ENCODE assay signal across 21 mouse cellular contexts in the genomic region with DNA sequence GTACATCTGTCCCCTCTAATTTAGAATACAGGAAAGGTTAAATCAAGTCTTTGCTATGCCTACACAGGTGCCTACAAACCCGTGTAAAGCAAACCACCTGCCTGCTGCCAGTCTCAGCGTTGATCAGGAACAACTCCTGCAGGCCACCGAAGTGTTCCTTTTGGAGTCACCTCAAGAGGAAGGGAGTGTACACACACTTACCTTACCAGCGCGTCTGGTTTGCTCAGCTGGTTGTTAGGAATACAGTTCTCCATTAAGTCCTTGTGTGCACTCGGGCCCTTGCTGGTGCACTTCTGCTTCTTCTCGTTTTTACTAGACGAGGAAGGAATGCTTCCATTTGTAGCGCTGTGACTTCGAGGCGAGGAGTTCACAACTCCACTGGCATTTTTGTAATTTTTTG. TPM values are rescaled to one million over a fixed set of nuclear protein-coding genes. Genes with fewer than 3 reads are reported as not detected.
DNase-seq lines count a peak whose midpoint lies in the region; ATAC-seq and TF ChIP-seq lines count a peak whose summit lies in the region.
"Had no signal": no experiment of that assay in that cellular context is flagged by ENCODE, and none has a peak within 500 bp of the region (broad histone marks: within the 10 kb centered on the region; RNA-seq: fewer than 3 reads in every experiment).

No protein-coding gene starts in this region.

- ATAC-seq in lung, embryonic 14.5 days (ENCODE audit: insufficient read depth), result no peak
- ATAC-seq: activated CD4-positive, CD25-positive, alpha-beta regulatory T cell, adult 4 months; forebrain, embryonic 13.5 days; forebrain, postnatal 0 days; Patski had no signal

- WGBS in lung, embryonic 14.5 days, result 62% methylated on average over 11 of the region's 11 CpGs

- DNase-seq in heart, adult 11 months, result peak; percentile 78
- no peak for DNase-seq in heart, postnatal 14 days
- DNase-seq in lung, embryonic 14.5 days, result peak; percentile 67
- peak; percentile 22 for DNase-seq in lung, postnatal 10 days
- peak; percentile 20 to 46 for DNase-seq in lung, postnatal 4 days
- no peak for DNase-seq in B cell, adult 2 months
- DNase-seq in kidney, postnatal 36 days, result no peak
- no peak for DNase-seq in ovary, postnatal 10 days (ENCODE audit: low spot score)
- DNase-seq: adrenal gland, postnatal 14 days; cerebellum, adult 2 months; cerebellum, postnatal 10 days; forebrain, postnatal 0 days; gastrocnemius, postnatal 14 days; heart, postnatal 36 days had no signal

- no peak overlapping the region for H3K4me3 ChIP-seq in lung, embryonic 14.5 days (ENCODE audit: low read depth, low read length)
- H3K4me3 ChIP-seq: embryonic facial prominence, embryonic 10.5 days; forebrain, embryonic 13.5 days; heart, embryonic 12.5 days; hindbrain, embryonic 12.5 days had no signal

- intact Hi-C loops in heart, postnatal 14 days (cut with DNase I), result no loop called here

- no peaks in the 10 kb centered on the region for H3K4me1 ChIP-seq in lung, embryonic 14.5 days (ENCODE audit: insufficient read depth)
- H3K4me1 ChIP-seq: embryonic facial prominence, embryonic 10.5 days; heart, embryonic 12.5 days; hindbrain, embryonic 12.5 days had no signal

- no peak overlapping the region for H3K4me2 ChIP-seq in lung, embryonic 14.5 days
- H3K4me2 ChIP-seq: forebrain, embryonic 13.5 days; heart, embryonic 12.5 days; hindbrain, embryonic 12.5 days had no signal

- peak overlapping the region; percentile 76; the same call in 1 of the 2 replicates for H3K27ac ChIP-seq in lung, embryonic 14.5 days (ENCODE audit: low read depth)
- H3K27ac ChIP-seq: embryonic facial prominence, embryonic 10.5 days; forebrain, embryonic 13.5 days; hindbrain, embryonic 12.5 days had no signal

- H3K9ac ChIP-seq in lung, embryonic 14.5 days, result no peak overlapping the region
- H3K9ac ChIP-seq: forebrain, embryonic 13.5 days; forebrain, postnatal 0 days; heart, embryonic 12.5 days; hindbrain, embryonic 12.5 days had no signal

- TF ChIP-seq CTCF in lung, embryonic 14.5 days (IDR thresholded peaks at IDR 0.05; ENCODE audit: low read depth), result no peak

- H3K36me3 ChIP-seq in lung, embryonic 14.5 days (ENCODE audit: insufficient read depth), result peaks cover 53% of the 10 kb centered on the region

- H3K27me3 ChIP-seq in lung, embryonic 14.5 days (ENCODE audit: insufficient read depth, low read length), result no peaks in the 10 kb centered on the region
- H3K27me3 ChIP-seq: forebrain, embryonic 13.5 days; heart, embryonic 12.5 days; hindbrain, embryonic 12.5 days; Patski had no signal

- H3K9me3 ChIP-seq in lung, embryonic 14.5 days (ENCODE audit: low read depth, low read length), result no peaks in the 10 kb centered on the region
- H3K9me3 ChIP-seq: embryonic facial prominence, embryonic 10.5 days; forebrain, embryonic 13.5 days; heart, embryonic 12.5 days; hindbrain, embryonic 12.5 days had no signal

RNA-seq across cellular contexts. Expression of gene Maco1, which starts 25.3 kb away (rescaled TPM):
- total RNA-seq in heart, postnatal 14 days (2021), result 10 to 100 TPM; 22.1 to 25.5 TPM
- polyA plus RNA-seq in lung, embryonic 14.5 days (2014; fragmentation: Nextera tagmentation; extraction: Ambion mirVana), result 34.4 and 36.5 TPM in 2 replicates

RNA-seq across cellular contexts. Expression of gene Rhd, which starts 36.5 kb away (rescaled TPM):
- 1 to 10 TPM; 2.5 TPM for total RNA-seq in heart, postnatal 14 days (2021)
- 1.6 and 1.7 TPM in 2 replicates for polyA plus RNA-seq in lung, embryonic 14.5 days (2014; fragmentation: Nextera tagmentation; extraction: Ambion mirVana)
- total RNA-seq: gastrocnemius, adult 18-20 months had no signal

RNA-seq across cellular contexts. Expression of gene Ldlrap1, which starts 60.0 kb away (rescaled TPM):
- 10 to 100 TPM; 18.3 to 18.6 TPM for total RNA-seq in heart, postnatal 14 days (2021)
- 21.2 and 22.2 TPM in 2 replicates for polyA plus RNA-seq in lung, embryonic 14.5 days (2014; fragmentation: Nextera tagmentation; extraction: Ambion mirVana)

Comparison
In these comparisons a context has a peak if more than half of its experiments do, and no peak if none do; other contexts are left out.
1. DNase-seq: peak in heart, adult 11 months (single experiment), lung, embryonic 14.5 days (single experiment), lung, postnatal 10 days (single experiment) and lung, postnatal 4 days (2 of 2); none in heart, postnatal 14 days (0 of 2), B cell, adult 2 months (0 of 2), kidney, postnatal 36 days (0 of 2) and ovary, postnatal 10 days (single experiment).